Mouse (Mus musculus) gastrocnemius, postnatal 10 days (tissue): ENCODE data around the gene St3gal5. TPM values are rescaled to one million over a fixed set of nuclear protein-coding genes. Genes with fewer than 3 reads are reported as not detected.
A peak's percentile ranks its signal among the peaks of the same experiment; 100 is the strongest.

Experiments
- DNase-seq: peaks from one replicate; pipeline ENCODE4 v3.0.0; 2021; ENCODE audit warnings: mixed read lengths
- total RNA-seq, 2 experiments: library from RNA; stranded (reverse); gene quantifications; 2 replicates each; pipeline ENCODE4 v1.2.3; 2021

St3gal5 gene
- total RNA-seq, 2 experiments from 2014 or later, result 84.7 to 105 TPM

DNA sequence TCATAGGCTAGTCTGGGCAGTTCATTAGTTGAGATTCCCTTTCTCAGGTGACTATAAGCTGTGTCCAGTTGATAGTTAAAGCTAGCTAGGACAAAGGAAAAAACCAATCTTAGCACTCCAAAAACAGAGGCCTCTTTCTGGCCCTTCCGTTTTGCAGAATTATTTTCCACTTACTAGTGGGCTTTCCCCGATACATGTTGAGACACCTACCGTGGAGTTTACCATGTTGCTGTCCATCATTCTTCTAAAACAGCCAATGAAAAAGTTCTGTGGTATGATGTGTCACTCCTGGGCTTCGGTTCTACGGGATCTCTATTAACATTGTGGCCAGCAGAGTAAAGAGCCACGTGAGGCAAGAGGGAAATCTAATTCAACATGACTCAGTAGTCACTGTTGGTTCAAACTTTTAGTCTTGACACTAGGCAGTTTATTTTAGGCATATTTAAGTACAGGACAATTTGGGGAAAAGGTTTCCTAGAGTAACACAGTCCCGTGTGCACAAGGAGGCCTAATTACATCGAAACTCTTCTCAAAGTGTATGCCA, 35.4 kb downstream of the St3gal5 start:
- no peak for DNase-seq

- DNase-seq, result no peak
Observed at GRCm38 (mm10) chr6:72134850-72135515, 37.6 kb downstream of the St3gal5 start.

- DNase-seq, result no peak
Observed at GRCm38 (mm10) chr6:72136016-72136415, 38.6 kb downstream of the St3gal5 start.

DNA sequence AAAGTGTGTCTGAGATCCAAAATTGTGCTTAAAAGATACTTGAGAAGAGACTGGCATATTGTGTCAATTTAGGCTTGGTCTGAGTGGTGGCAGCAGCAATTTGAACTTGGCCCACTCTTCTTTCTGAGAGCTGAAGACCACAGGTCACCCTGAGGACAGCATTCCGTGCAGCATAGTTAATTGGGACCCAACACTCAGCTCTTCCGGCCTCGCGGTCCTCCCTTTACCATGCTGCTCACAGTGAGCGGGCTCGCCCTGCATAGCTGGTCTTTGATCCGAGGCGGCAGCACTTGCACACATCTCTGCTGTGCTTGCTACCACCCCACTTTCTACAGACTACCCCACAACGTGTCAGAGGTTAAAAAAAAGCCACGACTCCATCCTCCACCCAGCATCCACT, 39.2 kb downstream of the St3gal5 start:
- DNase-seq, result no peak

DNA sequence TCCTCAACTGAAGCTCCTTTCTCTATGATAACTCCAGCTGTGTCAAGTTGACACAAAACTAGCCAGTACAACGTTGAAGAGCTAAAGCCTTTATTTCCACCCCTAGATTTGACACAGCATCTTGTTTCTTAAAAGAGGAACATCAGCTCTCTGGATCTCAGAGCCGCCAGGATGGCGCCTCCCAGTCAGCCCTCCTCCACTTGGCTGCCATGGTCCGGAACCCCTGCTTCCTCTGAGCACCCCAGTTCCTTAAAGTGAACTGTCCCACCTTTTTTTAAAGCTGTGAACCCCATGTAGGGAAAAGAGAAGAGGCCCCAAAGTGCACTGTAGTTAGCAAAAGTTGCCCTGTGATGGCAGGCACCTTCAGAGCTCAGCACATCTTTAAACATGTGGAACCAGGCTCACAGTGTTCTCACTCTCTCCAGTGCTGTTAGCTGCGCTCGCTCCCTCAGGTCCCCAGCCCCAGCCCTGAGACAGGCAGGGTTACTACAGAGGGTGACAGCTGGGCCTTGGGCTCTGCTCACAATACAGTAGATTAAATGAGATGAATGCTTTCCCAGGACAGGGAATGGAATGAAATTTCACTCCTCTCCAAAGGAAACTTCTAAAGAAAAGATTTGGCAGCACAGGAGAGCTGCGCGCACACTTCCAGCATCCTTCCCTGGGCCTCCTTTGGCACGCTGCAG, 42.3 kb downstream of the St3gal5 start:
- DNase-seq, result no peak

GRCm38 (mm10) chr6:72140371-72140770, 43.0 kb downstream of the St3gal5 start:
- no peak for DNase-seq

DNA sequence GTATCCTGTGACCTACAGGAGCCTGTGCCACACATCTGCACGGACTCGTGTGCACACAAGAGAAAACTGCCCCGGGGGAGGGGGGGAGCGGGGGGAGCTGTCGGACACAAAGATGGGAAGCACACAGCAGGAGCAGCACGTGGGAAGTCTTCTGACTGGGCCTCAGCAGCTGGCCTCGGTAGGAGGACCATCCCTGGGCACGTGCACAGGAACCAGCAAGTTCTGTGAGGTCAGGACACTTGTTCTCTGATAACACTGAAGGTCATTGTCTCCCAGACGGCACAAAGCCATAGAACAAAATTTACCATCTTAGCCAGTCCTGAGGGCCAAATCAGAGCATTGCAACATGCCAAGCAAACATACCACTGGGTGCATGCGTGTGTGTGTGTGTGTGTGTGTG, 43.8 kb downstream of the St3gal5 start:
- no peak for DNase-seq

GRCm38 (mm10) chr6:72142561-72142960, 45.2 kb downstream of the St3gal5 start:
- no peak for DNase-seq

- no peak for DNase-seq
Observed at GRCm38 (mm10) chr6:72144353-72144752, 47.0 kb downstream of the St3gal5 start.

GRCm38 (mm10) chr6:72146803-72147202, 49.4 kb downstream of the St3gal5 start:
- DNase-seq, result no peak

DNA sequence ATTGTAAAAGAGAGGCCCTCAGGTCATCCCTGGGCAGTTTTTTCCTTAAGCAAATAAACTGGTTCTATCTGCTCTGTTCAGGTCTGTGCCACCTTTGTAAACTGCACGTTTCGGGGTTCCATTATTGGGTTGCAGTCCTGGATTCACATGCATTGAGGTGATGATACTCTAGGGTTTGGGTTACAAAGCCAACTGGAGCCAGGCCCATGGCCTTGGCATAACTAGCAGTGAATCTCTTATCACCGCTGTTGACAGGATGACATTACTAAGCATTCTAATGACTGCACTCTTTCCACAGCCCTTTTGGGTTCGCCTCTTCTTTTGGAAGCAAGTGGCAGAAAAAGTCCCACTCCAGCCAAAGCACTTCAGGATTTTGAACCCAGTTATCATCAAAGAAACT, 51.3 kb downstream of the St3gal5 start:
- no peak for DNase-seq

- DNase-seq, result no peak
Observed at GRCm38 (mm10) chr6:72149797-72150196, 52.4 kb downstream of the St3gal5 start.

DNA sequence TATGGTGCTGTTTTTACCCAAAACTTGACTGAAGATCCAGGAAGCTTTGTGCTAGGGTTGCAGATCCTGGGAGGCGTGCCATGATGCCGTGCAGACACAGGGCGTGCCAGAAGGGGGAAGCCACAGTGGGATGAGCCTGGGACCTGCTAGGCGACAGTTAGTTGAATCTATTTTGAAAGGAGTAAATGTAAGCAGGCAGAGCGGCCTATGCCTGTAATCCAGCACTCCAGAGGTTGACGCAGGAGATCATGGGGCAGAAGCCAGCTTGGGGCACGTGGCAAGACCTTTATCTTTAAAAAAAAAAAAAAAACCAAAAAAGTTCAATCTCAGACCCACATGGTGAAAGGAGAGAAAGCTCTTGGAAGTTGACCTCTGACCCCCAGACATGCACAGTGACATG, 55.3 kb downstream of the St3gal5 start:
- no peak for DNase-seq

GRCm38 (mm10) chr6:72153455-72153854, 56.1 kb downstream of the St3gal5 start:
- DNase-seq, result no peak

DNA sequence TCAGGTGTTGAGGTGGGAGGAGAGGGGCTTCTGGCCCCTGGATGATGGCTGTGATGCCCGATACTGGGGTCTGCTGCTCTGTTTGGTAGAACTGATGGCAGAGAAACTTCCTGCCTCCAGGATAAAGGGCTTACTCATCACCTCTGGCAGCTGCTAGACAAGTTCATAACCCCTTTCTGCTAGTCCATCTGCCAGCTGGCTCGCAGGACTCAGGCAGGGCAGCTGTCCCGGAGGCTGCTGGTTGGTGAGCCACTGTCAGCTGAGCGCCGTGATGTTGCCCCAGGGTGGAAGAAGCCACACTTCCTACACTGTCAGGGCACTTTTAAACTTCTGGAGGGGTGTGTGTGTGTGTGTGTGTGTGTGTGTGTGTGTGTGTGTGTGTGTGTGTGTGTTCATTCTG, 56.6 kb downstream of the St3gal5 start:
- peak; percentile 81 for DNase-seq

GRCm38 (mm10) chr6:72154938-72155531, 57.6 kb downstream of the St3gal5 start:
- peak; percentile 29 for DNase-seq

DNA sequence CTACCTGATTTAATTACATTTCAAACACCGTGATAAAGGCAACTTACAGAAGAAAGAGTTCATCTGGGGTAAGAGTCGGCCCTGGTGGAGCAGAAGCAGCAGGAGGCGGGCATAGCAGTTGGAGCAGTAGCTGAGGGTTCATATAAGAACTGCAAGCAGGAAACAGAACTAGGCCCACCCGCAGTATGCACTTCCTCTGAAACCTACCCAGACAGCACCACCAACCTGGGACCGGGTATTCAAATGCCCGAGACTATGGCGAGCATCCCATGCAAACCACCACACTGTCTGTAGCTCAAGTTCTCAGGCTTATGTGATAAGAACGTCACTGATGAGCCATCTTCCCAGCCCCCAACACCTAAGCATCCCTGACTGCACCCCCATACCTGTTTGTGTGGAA, 58.3 kb downstream of the St3gal5 start:
- DNase-seq, result no peak

DNA sequence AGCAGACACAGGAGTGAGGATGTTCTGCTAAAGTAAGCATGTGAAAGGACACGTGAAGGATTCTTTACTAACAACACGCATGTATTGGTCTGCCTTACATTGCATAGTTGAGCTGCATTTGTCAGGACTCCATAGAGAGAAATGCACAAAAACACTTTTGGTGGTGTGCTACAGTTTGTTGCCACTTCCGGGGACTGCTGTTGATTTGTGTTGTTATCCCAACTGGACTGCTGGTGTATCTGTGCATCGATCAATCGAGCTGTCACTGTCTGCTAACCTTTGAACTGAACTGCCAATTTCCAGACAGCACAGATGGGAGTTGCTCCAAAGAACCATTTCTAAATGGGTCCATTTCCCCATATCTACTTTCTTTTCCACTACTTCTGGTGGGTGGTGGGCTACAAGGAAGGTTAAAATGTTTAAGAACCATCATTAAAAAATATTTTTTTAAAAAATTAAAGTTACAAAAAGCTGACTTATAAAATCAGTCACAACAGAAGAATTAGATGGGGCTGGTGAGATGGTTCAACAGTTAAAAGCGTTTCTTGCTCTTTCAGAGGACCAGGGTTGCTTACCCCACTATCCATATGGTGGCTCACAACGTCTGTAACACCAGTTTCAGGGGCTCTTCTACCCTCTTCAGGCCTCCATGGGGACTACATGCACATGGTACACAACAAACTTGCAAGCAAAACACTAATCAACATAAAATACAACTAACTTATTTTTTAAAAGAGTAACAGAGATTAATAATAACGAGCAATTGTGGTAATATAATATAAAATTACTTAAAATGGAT, 61.8 kb downstream of the St3gal5 start:
- DNase-seq, result no peak

- DNase-seq, result no peak
Observed at GRCm38 (mm10) chr6:72159861-72160395, 62.5 kb downstream of the St3gal5 start.

GRCm38 (mm10) chr6:72160991-72161390, 63.6 kb downstream of the St3gal5 start:
- DNase-seq, result no peak

- DNase-seq, result no peak
Observed at GRCm38 (mm10) chr6:72161751-72162150, 64.4 kb downstream of the St3gal5 start.
